Mouse (Mus musculus): Measurements from ENCODE around the gene Slc38a5. TPM values are rescaled to one million over a fixed set of nuclear protein-coding genes. Genes with fewer than 3 reads are reported as not detected.

Gene Slc38a5
- total RNA-seq (2022) = not detected

DNA sequence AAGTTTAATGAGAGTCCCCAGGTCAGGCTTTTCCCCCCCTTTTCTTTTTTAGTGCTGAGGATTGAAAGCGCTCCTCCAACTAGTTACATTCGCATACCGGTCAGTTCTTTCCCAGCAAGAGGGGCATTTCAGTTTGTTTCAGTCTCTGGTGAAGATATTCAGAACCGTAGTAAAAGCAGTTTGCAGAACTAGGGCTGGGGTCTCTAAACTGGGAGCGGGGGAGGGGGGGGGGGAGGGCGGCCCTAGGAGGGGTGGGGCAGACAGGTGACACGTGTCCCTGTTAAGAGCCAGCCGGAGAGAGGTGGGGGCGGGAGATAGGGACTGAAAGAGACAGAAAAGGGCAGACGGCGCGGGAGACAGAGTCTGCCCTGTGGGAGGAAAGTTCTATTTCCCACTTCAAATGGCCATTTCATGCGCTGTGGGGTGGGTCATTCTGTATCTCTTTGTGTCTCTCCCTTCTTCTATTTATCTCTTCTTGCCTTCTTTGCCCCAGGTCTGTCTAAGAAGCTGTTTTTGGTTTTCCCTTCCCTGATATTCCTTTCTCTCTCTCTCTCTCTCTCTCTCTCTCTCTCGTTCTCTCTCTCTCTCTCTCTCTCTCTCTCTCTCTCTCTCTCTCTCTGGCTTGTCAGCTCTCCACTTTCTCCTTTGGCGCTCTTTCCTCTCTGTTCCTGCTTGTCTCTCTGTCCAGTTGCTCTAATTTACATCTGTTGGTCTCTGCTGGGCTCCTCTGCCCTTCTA, at the start of gene Slc38a5:
Gene Slc38a5, plus strand, starts transcription at position 51 of the 738 bp plus-strand sequence.
- no peak for DNase-seq (ENCODE audit: low spot score in 2 of 2)

DNA sequence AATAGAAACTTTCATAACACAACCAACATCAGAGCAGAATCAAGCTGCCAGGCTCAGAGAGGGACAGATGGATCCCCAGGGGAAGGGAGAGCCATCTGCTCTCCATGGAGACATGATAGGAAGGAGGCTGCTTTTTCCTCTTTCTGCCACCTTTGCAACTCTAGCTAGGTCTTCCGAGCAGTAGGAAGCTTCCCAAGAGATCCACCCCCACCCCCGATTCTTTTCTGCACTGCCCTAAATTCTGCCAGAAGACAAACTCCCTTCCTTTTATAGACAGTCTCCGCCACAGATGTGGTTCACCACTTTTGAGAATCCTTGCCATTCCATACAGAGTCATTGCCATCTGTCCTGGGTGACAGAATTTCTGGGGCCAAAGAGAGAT, 48.6 kb upstream of the Slc38a5 start:
- no peak for DNase-seq (ENCODE audit: low spot score in 2 of 2)

DNA sequence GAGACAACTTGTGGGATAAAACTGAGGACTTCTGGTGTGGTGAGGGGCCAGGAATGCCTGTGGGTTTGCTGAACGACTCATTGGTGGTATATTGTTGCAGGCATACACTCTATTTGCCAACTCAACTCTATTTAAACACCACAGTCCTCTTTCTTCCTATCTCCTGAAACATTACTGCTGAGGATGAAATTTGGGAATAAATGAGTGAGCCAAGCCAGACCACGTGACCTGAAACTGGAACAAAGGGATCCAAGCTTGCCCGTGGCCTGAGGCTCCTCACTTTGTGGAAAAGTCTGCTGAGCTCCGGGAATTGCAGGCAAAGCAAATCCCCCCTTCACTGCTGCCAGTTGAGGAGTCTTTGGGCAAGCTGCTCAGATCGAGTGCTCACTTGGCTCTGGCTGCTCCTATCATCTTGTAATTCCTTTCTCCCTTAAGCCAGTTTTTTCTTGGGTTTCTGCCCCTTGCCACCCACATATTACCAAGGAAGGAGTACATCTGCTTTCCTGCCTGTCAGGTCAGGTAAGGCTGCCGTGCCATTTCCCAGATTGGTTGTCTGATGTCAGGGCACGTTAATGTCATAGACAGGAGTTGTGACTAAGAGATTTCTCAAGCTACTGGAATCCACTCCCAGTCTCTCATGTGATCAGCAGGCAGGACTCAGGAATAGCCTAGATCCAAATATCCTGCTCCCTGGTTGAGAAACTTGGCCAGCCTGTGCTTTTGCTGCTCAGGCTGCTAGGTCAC, 48.1 kb upstream of the Slc38a5 start:
- DNase-seq (ENCODE audit: low spot score in 2 of 2) = no peak

DNA sequence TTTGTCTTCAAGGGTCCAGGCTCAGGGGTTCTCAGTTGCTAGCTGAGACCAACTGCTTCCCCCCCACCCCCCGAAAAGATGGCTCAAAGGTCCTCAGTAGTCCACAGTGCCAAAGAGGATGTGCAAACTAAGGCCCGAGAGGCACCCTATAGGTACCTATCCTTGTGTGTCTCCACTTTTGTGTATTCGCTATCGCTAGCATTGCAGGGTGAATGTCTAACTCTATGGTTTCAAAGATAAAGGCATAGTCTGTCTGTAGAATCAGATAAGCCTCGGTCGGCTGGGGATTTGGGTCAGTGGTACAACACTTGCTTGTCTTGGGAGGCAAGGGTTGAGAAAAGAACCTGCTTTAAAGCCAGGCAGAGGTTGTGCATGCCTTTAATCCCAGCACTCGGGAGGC, 47.5 kb upstream of the Slc38a5 start:
- DNase-seq (ENCODE audit: low spot score in 2 of 2) = no peak

DNA sequence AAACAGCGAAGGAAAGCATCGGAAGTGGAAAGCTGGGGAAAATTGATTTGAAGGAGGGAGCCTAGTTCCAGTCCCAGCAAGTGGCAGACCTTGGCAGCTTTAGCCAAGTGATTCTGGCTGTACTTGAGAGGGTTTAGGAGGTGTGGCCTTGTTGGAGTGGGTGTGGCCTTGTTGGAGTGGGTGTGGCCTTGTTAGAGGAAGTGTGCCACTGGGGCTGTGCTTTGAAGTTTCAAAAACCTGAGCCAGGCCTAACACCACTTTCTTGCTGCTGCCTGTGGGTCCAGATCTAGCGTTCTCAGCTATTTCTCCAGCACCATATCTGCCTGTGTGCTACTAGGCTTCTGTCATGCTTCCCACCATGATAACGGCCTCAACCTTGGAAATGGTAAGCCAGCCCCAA, 40.7 kb upstream of the Slc38a5 start:
- no peak for DNase-seq (ENCODE audit: low spot score in 2 of 2)

DNA sequence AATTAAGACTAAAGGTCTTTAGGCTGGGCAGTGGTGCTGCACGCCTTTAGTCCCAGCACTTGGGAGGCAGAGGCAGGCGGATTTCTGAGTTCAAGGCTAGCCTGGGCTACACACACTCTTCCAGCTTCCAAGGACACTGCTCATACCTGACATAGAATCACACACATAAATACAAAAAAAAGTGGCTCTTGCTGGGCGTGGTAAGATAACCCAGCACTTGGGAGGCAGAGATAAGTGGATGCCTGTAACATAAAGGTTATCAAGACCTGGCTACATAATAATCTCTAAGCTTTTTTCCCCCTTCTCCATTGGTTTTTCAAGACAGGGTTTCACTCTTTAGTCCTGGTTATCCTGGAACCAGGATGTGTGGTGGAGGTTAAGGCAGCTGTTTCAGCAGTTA, 37.3 kb upstream of the Slc38a5 start:
- no peak for DNase-seq (ENCODE audit: low spot score in 2 of 2)

DNA sequence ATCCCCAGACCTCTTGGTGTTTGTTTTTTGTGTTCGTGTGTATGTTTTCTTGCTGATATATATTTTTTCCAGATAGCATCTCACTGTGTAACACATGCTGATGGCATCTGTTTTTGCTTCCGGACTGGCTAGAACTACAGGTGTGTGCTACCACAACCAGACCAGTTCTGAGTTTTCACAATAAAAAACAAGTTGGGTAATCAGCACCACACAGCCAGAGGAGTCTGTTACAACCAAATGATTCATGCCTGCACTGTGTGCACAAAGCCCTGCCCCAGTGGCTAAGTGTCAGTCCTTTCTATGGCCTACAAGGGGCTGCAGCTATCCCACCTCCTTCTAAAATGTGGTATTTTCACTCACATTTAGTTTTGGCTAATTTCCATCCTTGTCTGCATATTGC, 34.2 kb upstream of the Slc38a5 start:
- DNase-seq (ENCODE audit: low spot score in 2 of 2) = no peak

DNA sequence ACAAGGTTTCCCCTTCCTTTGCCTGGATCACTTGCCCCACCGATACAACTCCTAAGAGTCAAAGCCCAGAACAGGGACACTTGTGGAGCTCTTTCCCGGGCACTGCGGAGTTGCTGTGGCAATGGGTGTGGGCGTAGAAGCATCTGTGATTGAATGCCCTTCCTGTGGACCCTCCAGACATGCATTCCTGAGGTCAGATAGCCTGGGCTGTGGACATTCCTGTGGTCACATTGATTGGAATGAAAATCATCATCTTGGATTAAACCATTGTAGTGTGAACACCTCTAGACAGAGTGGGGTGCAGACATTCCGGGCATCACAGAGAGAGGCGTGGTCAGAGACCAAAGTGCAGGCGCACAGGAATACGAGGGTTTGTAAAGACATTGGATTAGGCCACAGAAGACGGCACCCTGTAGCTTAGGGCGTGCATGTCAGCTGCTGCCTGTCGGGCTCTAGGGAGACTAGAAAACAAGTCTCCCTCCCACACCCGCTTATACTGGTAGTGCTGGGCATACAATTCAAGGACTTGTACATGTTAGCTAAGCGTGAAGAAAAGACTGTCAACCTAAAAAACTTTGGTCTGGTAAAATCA, 32.0 kb upstream of the Slc38a5 start:
- no peak for DNase-seq (ENCODE audit: low spot score in 2 of 2)

DNA sequence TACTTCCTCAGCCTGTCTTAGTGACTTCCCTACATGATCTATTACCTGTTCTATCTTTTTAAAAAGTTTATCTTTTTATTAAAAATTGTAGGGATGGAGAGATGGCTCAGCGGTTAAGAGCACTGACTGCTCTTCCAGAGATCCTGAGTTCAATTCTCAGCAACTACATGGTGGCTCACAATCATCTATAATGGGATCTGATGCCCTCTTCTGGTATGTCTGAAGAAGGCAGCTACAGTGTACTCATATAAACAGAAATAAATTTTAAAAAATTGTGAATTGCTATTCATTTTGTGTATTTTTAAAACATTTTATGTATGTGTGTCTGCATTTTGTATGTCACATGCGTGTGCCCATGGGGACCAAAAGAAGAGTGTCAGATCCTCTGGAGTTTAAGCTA, 23.3 kb upstream of the Slc38a5 start:
- no peak for DNase-seq (ENCODE audit: low spot score in 2 of 2)

DNA sequence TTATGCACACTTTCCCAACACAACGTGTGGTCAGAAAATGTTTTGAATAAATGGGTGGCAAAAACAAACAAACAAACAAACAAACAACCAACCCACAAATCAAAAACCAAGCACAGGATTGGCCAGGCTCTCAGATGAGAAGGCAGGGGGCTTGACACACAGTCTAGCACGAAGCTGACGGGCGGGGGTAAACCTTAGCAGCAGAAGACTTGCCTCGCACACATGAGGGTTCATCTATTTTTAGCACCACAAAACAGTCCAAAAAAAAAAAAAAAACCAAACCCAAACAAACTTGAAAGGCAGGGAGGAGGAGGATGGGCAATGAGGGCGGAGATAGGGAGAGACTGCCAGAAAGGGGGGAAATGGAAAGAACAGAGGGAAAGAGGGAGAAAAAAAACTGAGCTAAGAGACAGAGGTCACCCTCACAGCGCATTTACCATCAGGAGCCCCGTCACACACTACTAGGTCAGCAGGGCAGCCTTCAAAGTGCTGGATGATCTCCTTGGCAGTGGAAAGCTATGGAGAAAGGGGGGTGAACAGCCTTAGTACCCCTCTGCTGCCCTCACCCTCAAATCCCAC, 22.3 kb upstream of the Slc38a5 start:
- no peak for DNase-seq (ENCODE audit: low spot score in 2 of 2)

DNA sequence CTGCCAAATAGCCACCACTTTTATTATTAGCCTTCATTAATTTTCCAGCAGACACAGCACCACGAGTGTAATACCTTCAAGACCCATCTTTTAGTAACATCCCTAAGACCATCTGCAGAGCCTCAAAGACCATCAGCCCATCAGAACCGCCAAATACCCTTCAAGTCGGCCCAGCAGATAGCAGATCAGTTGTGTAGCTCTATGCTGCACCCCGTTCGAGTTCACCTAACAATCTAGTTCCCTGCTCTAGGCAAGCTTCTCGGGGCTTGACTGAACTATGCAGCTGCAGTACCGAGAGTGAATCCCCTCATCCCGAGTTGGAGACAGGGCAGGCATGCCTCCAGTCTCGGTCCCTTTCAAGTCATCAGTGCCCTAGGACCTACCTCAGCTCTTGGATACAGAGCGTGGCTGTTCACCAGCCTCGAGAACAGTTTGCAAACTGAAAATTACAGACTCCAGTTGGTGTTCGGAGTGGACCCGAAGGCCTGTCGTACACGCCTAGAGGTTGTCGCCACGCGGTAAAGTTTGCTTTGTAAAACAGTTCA, 19.1 kb upstream of the Slc38a5 start:
- DNase-seq (ENCODE audit: low spot score in 2 of 2) = no peak

DNA sequence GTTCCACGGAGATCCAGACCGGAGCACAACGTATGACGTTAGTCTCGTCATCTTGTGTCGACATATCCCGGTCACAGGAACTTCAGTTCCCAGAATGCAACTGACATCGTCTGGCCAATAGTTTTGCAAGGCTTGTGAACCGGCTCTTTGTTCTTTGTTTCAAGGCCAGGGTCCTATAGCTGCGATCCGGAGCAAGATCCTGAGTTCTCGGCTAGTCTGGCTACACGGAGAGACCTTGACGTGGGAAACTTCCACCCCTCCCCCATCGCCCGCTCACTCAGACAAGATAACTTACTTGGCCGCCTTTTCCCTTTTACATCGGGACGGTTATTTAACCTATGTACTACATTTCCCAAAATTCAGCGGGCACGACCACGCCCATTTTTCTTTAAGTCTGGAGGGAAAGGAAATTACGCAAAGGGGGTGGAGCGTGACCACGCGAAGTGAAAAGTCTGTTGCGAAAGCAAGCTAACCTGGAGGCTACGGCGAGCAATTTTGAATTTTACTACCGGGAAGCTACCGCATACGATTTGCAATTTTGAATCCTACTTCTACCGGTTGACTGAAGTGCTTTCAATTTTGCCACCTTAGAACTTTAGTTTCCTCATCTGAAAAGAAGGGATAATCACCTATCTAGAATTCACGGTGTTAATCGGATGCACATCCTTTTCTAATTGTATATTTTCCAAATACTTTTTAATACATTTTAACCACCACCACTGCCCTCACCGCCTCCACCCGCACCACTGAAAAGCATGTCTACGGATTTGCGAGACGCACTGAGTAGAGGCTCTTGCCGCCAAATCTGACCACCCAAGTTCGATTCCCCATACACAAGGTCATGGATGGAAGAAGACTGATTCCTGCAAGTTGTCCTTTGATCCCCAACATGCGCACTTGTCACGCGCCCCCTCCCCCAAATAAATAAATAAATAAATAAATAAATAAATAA, 18.3 kb upstream of the Slc38a5 start, which contains the start of gene Ftsj1:
Gene Ftsj1, minus strand, starts transcription at position 73 of the 952 bp plus-strand sequence.
- peak; percentile 68 to 75 for DNase-seq (ENCODE audit: low spot score in 2 of 2)

DNA sequence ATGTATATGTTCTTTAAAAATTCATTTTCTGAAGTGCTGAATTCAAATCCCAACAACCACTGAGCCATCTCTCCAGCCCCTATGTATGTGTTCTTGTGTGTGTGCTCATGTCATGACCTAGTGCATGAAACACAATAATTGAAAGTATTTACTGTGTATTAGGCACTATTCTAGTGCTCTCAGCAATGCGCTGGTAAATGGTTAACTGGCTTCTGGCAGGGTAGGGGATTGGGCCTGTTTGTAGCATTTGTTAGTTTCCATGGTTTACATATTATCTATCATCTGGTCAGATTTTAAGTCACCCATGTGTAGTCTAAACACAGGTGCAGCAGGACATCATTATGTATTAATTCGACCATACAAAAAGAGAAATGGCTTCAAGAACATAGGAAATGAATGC, 17.2 kb upstream of the Slc38a5 start:
- DNase-seq (ENCODE audit: low spot score in 2 of 2) = no peak

DNA sequence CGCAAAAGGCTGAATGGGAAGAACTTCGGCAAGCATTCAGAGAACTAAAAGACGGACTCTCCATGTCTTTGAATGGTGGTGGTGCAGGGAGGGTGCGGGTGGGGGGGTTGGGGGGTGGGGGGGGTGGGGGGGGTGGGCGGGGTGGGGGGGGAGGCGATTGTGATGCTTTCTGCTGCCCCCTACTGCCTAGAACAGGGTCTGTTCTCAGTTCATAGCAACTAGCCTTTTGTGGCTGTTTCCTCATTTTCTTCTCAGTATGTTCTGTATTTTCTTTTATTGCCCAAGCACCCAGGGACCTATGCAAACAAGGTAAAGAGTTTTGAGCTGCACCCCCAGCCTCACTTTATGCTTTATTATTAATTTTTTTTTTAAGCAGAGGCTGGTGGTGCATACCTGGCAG, 15.1 kb upstream of the Slc38a5 start:
- no peak for DNase-seq (ENCODE audit: low spot score in 2 of 2)

DNA sequence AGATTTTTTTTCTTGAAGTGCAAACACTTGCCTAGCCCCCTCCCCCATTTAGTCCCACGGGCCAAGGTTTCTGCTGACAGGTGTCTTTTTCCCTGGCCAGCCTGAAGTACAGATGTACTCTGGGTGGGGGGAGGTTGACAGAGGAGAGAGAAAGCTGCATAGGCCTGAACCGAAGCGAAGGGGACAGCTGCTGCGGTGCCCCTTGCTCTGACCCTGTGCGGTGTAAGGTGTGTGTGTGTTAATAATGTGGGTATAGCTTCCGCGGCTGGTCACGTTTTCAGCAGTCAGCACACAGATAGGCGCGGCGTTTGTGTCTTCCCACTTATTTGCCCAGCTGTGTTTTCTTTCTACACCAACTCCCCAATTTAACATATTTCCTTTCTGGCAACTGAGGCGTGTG, 11.5 kb upstream of the Slc38a5 start:
- no peak for DNase-seq (ENCODE audit: low spot score in 2 of 2)

DNA sequence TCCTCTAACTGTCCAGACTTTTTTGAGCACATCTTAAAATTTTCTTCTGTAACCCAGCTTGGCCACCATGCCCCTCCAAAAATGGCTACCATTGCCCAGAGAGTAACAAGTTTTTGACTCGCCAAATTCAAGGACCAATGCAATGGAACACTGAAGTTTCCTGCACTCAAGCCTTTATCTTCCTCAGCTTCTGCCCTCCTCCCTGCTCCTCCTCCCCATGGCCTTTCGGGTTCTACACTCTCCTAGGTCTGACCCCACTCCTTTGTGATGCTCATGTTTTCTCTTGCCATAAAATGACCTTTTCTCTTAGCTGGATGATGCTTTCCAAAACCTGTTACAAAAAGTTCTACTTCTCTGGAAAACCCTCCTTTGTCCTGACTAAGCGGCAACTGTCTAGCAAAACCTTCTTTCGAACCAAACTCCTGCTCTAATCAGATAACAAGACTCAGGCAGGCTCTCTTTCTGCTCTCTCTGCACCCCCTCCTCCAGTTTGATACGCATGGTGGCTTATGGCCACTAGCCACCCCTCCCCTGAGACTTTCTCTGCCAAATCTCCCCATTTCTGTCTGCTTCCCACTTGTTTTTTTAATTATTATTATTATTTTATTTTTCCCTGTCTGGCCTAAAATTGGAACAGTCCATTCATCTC, 7.7 kb upstream of the Slc38a5 start:
- no peak for DNase-seq (ENCODE audit: low spot score in 2 of 2)

DNA sequence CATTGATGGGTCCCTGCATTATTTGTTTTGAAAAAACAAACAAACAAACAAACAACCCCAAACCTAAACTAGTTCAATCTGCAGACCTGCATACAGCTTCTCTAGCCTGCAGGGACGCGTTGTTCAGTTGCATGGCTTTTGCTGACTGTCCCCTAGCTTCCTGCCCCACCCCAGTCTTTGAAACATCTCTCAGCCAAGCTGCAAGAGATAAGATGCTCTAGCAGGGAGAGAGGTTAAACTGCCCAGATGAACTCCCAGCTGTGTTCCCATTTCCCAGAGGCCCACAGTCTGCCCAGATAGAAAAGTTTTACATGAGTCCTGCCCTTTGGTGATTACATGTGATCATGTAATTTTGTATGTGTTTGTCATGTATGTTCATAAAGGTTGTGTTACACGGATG, 6.7 kb upstream of the Slc38a5 start:
- no peak for DNase-seq (ENCODE audit: low spot score in 2 of 2)

DNA sequence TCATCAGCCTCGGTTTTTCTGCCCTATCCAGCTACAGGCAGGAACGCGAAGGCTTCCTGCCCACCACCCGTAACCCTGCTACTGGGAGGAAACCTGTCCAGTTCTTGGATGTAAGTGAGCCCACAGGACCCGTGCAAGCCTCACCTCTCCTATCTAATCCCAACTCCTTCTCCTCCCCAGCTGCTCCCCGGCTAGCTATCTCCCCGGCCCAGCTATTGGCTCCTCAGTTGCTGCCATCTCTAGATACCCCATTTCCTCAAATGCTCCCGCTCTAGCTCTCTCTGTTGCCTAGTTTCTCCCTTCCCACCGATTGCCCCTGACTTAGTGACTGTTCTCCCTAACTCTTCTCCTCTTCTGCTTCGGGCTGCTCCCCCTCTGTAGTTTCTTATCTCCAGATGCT, 1.1 kb downstream of the Slc38a5 start:
- no peak for DNase-seq (ENCODE audit: low spot score in 2 of 2)

DNA sequence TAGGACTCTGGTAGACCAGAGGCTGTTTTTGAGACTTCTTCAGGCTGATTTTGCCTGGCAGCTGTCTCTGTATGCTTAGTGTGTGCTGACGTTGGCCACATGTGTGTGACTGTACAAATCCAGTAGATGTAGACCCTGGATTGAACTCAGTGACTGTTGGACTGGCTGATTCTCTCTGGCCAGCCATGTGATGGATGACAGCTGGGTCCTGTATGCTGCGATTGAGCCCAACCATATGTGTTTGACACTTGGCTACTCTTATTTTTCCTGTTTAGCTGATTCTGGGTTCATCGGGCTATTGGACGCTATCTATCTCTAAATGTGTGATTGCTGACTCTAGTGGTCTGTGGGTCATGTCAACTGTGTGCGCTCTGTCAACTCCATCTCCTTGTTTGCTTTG, 3.1 kb downstream of the Slc38a5 start:
- DNase-seq (ENCODE audit: low spot score in 2 of 2) = no peak

DNA sequence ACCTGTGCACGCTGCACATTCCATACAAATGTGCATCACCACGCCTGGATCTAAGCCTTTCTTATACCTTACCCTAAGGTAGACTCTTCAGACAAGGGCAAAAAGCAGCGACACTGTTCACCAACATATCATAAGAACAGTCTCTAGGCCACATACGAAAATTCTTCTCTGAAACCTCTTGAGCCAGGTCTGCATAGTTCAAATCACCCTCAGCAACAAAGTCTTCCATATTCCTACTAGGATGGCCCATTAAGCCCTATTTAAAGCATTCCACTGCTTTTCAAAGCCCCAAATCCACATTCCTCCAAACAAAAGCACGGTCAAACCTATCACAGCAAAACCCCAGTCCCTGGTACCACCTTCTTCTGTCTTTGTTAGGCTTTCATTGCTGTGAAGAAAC, 17.7 kb downstream of the Slc38a5 start:
- DNase-seq (ENCODE audit: low spot score in 2 of 2) = no peak
